Mouse (Mus musculus): ENCODE measurements around the gene Shcbp1l. TPM values are rescaled to one million over a fixed set of nuclear protein-coding genes. Genes with fewer than 3 reads are reported as not detected.

Shcbp1l gene
- polyA plus RNA-seq, 1 experiment from 2014 or later: 0.24 TPM

DNA sequence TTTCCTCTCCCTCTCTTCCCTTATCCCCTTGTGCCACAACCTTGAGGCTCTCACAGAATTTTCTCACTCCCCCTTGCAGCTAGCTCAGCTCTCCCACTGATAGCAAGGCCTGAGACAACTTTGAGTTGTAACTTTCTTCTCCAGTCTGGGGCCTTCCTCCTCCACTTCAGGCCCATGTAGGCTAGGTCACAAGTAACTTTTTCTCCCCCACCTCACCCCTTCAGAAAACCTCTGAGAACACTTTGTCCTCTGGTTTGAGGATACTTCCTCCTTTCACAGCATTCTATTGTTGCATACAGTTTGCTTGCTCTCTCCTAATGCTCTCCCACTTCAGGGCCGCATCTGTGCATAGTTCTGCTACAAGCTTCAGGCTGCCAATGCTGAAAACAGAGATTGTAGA lies 66.9 kb downstream of the Shcbp1l start:
- Histone ChIP-seq H3K27me3 (replicated peaks) (no peaks in the 10 kb centered on the region), H3K4me3 (no peak overlapping the region), H3K4me1 (peaks cover 14% of the 10 kb centered on the region; the same call in 1 of the 2 replicates), H3K27ac (no peak overlapping the region), H3K9me3 (replicated peaks) (no peaks in the 10 kb centered on the region), H3K4me2 (no peak overlapping the region), H3K36me3 (no peaks in the 10 kb centered on the region), H3K9ac (no peak overlapping the region)
- WGBS (ENCODE audit: insufficient replicate concordance): 68% methylated on average over 1 of the region's 1 CpGs
- no peak for ATAC-seq

DNA sequence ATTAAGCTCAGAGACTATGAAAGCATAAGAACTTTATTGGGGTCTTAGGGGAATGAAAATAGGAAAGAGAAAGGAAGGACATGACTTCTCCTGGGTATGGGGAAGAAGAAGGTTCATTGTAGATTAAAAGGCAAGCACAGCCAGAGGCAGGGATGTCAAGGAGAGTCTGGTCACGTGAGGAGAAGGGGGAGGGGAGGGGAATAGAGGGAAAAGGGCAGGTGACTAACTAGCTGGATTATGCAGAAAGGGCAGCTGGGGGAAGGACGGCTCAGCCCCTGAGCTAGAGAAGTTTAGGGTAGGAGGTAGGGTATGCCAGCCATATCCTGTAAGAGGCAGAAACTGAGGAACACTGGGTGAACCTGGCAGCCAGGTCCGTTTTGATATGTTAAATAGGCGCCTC lies 68.4 kb downstream of the Shcbp1l start:
- Histone ChIP-seq H3K4me3 (no peak overlapping the region), H3K27me3 (replicated peaks) (no peaks in the 10 kb centered on the region), H3K27ac (no peak overlapping the region), H3K4me2 (no peak overlapping the region), H3K9me3 (replicated peaks) (no peaks in the 10 kb centered on the region), H3K9ac (no peak overlapping the region), H3K36me3 (no peaks in the 10 kb centered on the region), H3K4me1 (peaks cover 8% of the 10 kb centered on the region; the same call in 1 of the 2 replicates)
- no peak for ATAC-seq
- 31% methylated on average over 4 of the region's 4 CpGs for WGBS (ENCODE audit: insufficient replicate concordance)

DNA sequence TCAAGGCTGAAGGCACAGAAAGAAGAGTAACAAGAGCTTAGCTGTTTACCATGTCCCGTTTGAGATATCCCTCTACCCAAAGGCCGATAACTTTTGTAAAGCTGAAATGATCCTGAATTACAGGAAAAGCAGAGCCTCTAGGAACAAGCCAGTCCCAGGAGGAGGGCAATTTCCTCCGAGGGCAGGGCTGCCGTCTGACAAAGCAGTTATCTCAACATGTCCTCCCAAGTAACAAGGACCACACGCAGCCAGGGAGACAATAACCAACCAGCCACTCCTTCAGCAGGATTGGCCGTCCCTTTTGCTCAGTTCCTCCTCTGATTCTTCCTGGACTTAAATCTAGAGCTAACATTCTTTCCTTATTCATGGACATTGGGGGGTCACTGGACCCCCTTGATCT lies 69.0 kb downstream of the Shcbp1l start:
- H3K27ac ChIP-seq: no peak overlapping the region
- WGBS (ENCODE audit: insufficient replicate concordance): 28% methylated on average over 6 of the region's 6 CpGs
- peaks cover 8% of the 10 kb centered on the region; the same call in 1 of the 2 replicates for H3K4me1 ChIP-seq
- H3K9ac ChIP-seq: no peak overlapping the region
- H3K4me3 ChIP-seq: no peak overlapping the region
- H3K27me3 ChIP-seq (replicated peaks): no peaks in the 10 kb centered on the region
- H3K9me3 ChIP-seq (replicated peaks): no peaks in the 10 kb centered on the region
- no peak for ATAC-seq
- no peak overlapping the region for H3K4me2 ChIP-seq
- no peaks in the 10 kb centered on the region for H3K36me3 ChIP-seq

DNA sequence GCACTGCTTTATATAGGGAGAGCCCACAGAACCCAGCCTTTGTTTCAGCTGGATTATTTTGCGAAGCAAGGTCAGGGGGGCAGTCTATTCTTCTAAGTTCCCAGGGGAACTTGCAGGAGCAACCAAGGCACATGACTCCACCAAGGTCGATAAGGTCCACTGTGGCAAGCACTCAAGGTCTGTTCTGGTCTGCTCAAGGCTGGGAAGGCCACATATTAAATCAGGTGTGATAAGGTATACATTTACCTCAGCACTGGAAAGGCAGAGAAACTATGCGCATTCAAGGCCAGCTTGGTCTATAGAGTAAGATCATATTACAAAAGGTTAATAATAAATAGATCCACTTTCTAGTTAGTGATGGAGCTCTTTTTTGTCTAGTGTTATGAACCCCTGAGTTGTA lies 71.1 kb downstream of the Shcbp1l start:
- 71% methylated on average over 3 of the region's 3 CpGs for WGBS (ENCODE audit: insufficient replicate concordance)
- no peak overlapping the region for H3K27ac ChIP-seq

DNA sequence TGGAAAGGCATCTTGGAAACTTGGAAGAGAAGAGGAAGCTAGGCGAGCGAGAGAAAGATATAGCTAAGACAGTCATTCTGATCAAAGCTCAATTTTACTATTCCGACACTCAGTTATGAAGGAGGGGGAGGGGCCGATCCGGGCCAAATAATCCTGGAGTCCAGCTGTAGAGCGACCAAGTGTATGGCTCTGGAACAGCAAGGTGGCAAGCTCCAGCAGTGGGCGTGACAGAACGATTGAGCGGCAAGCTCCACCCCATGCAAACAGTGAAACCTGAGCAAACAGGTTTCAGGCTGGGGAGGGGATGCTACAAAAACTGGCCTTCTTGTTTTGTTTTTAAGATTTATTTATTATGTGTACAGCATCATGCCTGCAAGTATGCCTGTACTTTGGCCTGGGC lies 75.1 kb downstream of the Shcbp1l start:
- WGBS (ENCODE audit: insufficient replicate concordance): 77% methylated on average over 9 of the region's 9 CpGs
- H3K27ac ChIP-seq: no peak overlapping the region
- no peak for ATAC-seq
- no peaks in the 10 kb centered on the region for H3K9me3 ChIP-seq (replicated peaks)
- no peak overlapping the region for H3K4me2 ChIP-seq
- H3K27me3 ChIP-seq (replicated peaks): no peaks in the 10 kb centered on the region
- H3K4me3 ChIP-seq: no peak overlapping the region
- no peak overlapping the region for H3K9ac ChIP-seq
- no peaks in the 10 kb centered on the region for H3K4me1 ChIP-seq
- H3K36me3 ChIP-seq: no peaks in the 10 kb centered on the region

More for the DNA sequence above, 71.1 kb downstream of the Shcbp1l start:
- Histone ChIP-seq H3K4me2 (no peak overlapping the region), H3K36me3 (no peaks in the 10 kb centered on the region), H3K4me1 (peaks cover 8% of the 10 kb centered on the region; the same call in 1 of the 2 replicates), H3K27me3 (replicated peaks) (no peaks in the 10 kb centered on the region), H3K9ac (no peak overlapping the region), H3K4me3 (no peak overlapping the region), H3K9me3 (replicated peaks) (no peaks in the 10 kb centered on the region)
- no peak for ATAC-seq

DNA sequence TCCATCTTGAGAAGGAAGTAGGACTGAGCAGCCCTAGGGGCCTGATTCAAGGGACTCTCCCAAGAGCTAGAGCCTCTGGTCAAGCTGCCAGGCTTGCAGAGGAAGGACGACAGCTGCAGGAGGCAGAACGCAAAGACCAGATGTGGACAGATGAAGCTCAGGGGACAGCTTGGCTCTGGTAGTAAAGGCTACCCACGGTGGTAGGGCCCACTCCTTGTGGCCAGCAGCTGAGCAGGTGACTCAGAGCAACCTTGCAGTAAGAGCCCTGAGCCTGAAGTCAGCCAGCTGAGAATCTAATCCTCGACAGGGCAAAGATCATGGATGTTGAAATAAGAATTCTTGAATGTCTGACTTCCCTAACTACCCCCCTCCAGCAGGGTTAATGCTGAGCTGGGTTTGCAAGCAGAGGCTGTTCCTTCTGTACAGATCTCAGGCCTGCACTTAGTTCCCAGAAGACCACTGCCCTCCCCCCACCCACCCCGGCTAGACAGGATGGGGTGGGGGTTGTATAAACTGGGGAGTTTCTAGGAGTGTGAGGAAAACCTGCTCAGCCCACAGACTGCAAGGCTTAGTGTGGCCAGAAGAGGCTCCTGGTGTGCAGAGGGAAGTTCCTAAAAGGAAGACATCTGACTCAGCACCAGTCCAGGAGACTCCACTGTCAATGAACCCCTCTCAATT lies 76.8 kb downstream of the Shcbp1l start:
- Histone ChIP-seq H3K9ac (no peak overlapping the region), H3K4me2 (no peak overlapping the region), H3K27me3 (replicated peaks) (no peaks in the 10 kb centered on the region), H3K36me3 (no peaks in the 10 kb centered on the region), H3K4me3 (no peak overlapping the region), H3K4me1 (no peaks in the 10 kb centered on the region), H3K9me3 (replicated peaks) (no peaks in the 10 kb centered on the region), H3K27ac (no peak overlapping the region)
- no peak for ATAC-seq
- 44% methylated on average over 5 of the region's 5 CpGs for WGBS (ENCODE audit: insufficient replicate concordance)

Other genes with a start within 250 kb of the Shcbp1l start
- gene Lamc2, start 238.7 kb upstream of the Shcbp1l start, polyA plus RNA-seq (2016; fragmentation: Nextera tagmentation; extraction: Ambion mirVana): 0.13 and 0.43 TPM in 2 replicates
- gene Lamc1, start 92.4 kb upstream of the Shcbp1l start, polyA plus RNA-seq (2016; fragmentation: Nextera tagmentation; extraction: Ambion mirVana): 14.8 and 15.7 TPM in 2 replicates
- 20.5 and 21.4 TPM in 2 replicates for gene Dhx9, start 62.5 kb downstream of the Shcbp1l start, polyA plus RNA-seq (2016; fragmentation: Nextera tagmentation; extraction: Ambion mirVana)
- 8.6 and 9.5 TPM in 2 replicates for gene Npl, start 124.9 kb downstream of the Shcbp1l start, polyA plus RNA-seq (2016; fragmentation: Nextera tagmentation; extraction: Ambion mirVana)
- 0.10 and 0.22 TPM in 2 replicates for gene Rgs8, start 227.9 kb downstream of the Shcbp1l start, polyA plus RNA-seq (2016; fragmentation: Nextera tagmentation; extraction: Ambion mirVana)

All from liver, embryonic 12.5 days (tissue).